Mouse (Mus musculus): Measurements from ENCODE around the gene Atf7ip.
"Not testable (repeated sequence)": the region's sequence is repeated elsewhere in the genome, so short reads cannot be mapped to it uniquely, and the experiment has no call there.

Gene Atf7ip

GRCm38 (mm10) chr6:136505867-136506266 is at the start of gene Atf7ip:
Gene Atf7ip, plus strand, starts transcription at chr6:136506167.
- DNase-seq, result not testable (repeated sequence)

GRCm38 (mm10) chr6:136456302-136456701 is 49.7 kb upstream of the Atf7ip start:
- DNase-seq, result no peak

- no peak for DNase-seq
Measured at GRCm38 (mm10) chr6:136459156-136459555, 46.8 kb upstream of the Atf7ip start.

GRCm38 (mm10) chr6:136463491-136463890 is 42.5 kb upstream of the Atf7ip start:
- no peak for DNase-seq

- no peak for DNase-seq
Measured at GRCm38 (mm10) chr6:136464121-136464621, 41.8 kb upstream of the Atf7ip start.

GRCm38 (mm10) chr6:136465021-136465420 is 40.9 kb upstream of the Atf7ip start:
- no peak for DNase-seq

GRCm38 (mm10) chr6:136465959-136466381 is 40.0 kb upstream of the Atf7ip start:
- peak; percentile 77 for DNase-seq

GRCm38 (mm10) chr6:136466956-136467750 is 38.8 kb upstream of the Atf7ip start:
- DNase-seq, result peak; percentile 76

GRCm38 (mm10) chr6:136467837-136468236 is 38.1 kb upstream of the Atf7ip start:
- DNase-seq, result no peak

GRCm38 (mm10) chr6:136468401-136468912 is 37.5 kb upstream of the Atf7ip start:
- DNase-seq, result peak; percentile 98

- peak; percentile 61 for DNase-seq
Measured at GRCm38 (mm10) chr6:136468974-136469792, 36.8 kb upstream of the Atf7ip start.

- no peak for DNase-seq
Measured at GRCm38 (mm10) chr6:136469807-136470206, 36.2 kb upstream of the Atf7ip start.

GRCm38 (mm10) chr6:136470321-136471230 is 35.4 kb upstream of the Atf7ip start:
- peak; percentile 94 for DNase-seq

- DNase-seq, result no peak
Measured at GRCm38 (mm10) chr6:136471601-136472000, 34.4 kb upstream of the Atf7ip start.

GRCm38 (mm10) chr6:136472779-136473178 is 33.2 kb upstream of the Atf7ip start:
- DNase-seq, result no peak

- no peak for DNase-seq
Measured at GRCm38 (mm10) chr6:136473472-136474129, 32.4 kb upstream of the Atf7ip start.

- DNase-seq, result peak; percentile 55
Measured at GRCm38 (mm10) chr6:136475171-136475860, 30.7 kb upstream of the Atf7ip start.

- DNase-seq, result no peak
Measured at GRCm38 (mm10) chr6:136477878-136478277, 28.1 kb upstream of the Atf7ip start.

- no peak for DNase-seq
Measured at GRCm38 (mm10) chr6:136483531-136483930, 22.4 kb upstream of the Atf7ip start.

- DNase-seq, result no peak
Measured at GRCm38 (mm10) chr6:136484093-136484492, 21.9 kb upstream of the Atf7ip start.

GRCm38 (mm10) chr6:136486166-136486565 is 19.8 kb upstream of the Atf7ip start:
- DNase-seq, result no peak
